Mouse (Mus musculus) heart, postnatal 0 days (tissue): Measurements from ENCODE around the gene Efcab12. TPM values are rescaled to one million over a fixed set of nuclear protein-coding genes. Genes with fewer than 3 reads are reported as not detected.

ENCODE experiments used
- ATAC-seq: fragments of 200-750 bp; cut with Nextera tagmentation; 2 replicates; pipeline ENCODE4 v1.8.0; 2017; ENCODE audit warnings: low read depth, moderate number of reproducible peaks, moderate library complexity; ENCODE audit not compliant: insufficient read depth
- DNase-seq: peaks from one replicate; pipeline ENCODE4 v3.0.0-alpha.2; 2016; ENCODE audit warnings: low spot score
- H3K27ac ChIP-seq: fragments of 300-500 bp; sonication (generic); 2 replicates; pipeline ENCODE4 v1.5.1; 2014; ENCODE audit warnings: low read depth, mild to moderate bottlenecking
- H3K27me3 ChIP-seq: fragments of 300-500 bp; sonication (generic); 2 replicates; pipeline ENCODE4 v1.6.1; 2014; ENCODE audit warnings: low read length, mixed read lengths; ENCODE audit not compliant: control insufficient read depth, insufficient read depth
- H3K36me3 ChIP-seq: fragments of 300-500 bp; sonication (generic); replicated peaks from 2 replicates; pipeline ENCODE4 v1.6.1; 2014; ENCODE audit warnings: low read length, mixed read lengths; ENCODE audit not compliant: control insufficient read depth, insufficient read depth
- H3K4me1 ChIP-seq: fragments of 300-500 bp; sonication (generic); 2 replicates; pipeline ENCODE4 v1.6.1; 2014; ENCODE audit warnings: antibody characterized with exemption; ENCODE audit not compliant: control insufficient read depth, insufficient read depth
- H3K4me2 ChIP-seq: fragments of 300-500 bp; sonication (generic); 2 replicates; pipeline ENCODE4 v1.6.1; 2014; ENCODE audit warnings: low read depth, mild to moderate bottlenecking, low read length, moderate library complexity
- H3K4me3 ChIP-seq: fragments of 300-500 bp; sonication (generic); 2 replicates; pipeline ENCODE4 v1.5.1; 2014; ENCODE audit warnings: low read depth, low read length
- H3K9ac ChIP-seq: fragments of 300-500 bp; sonication (generic); replicated peaks from 2 replicates; pipeline ENCODE4 v1.6.1; 2014; ENCODE audit warnings: low read depth, low read length, mixed read lengths
- H3K9me3 ChIP-seq: fragments of 300-500 bp; sonication (generic); replicated peaks from 2 replicates; pipeline ENCODE4 v1.6.1; 2016; ENCODE audit warnings: low read length; ENCODE audit not compliant: control insufficient read depth
- CTCF ChIP-seq: IDR thresholded peaks from 2 replicates; pipeline ENCODE4 v1.5.1; 2016; ENCODE audit warnings: antibody characterized with exemption, control low read depth, low read depth
- EP300 ChIP-seq: IDR thresholded peaks from 2 replicates; pipeline ENCODE4 v1.6.1; 2016; ENCODE audit warnings: antibody characterized with exemption, low read depth
- WGBS: fragments of 180-500 bp; shearing (Covaris S2); extraction: QIAGEN DNeasy Blood & Tissue Kit; methylation state at CpG from one replicate; pipeline ENCODE4 v1.1.7; 2014; 5-methylcytosine and 5-hydroxymethylcytosine counted together
- polyA plus RNA-seq: library from polyadenylated mRNA; unstranded; fragments of >200 nt; fragmentation: Nextera tagmentation; extraction: Ambion mirVana; gene quantifications from 2 replicates; pipeline ENCODE4 v1.2.1, GENCODE M21; 2015
- total RNA-seq: library from RNA; depleted of rRNA; stranded (reverse); fragments of >200 nt; gene quantifications from 2 replicates; pipeline ENCODE4 v1.2.3, GENCODE M21; 2014; ENCODE audit warnings: low replicate concordance

Gene Efcab12
- total and polyA plus RNA-seq, 2 experiments from 2014 or later = 0.30 TPM; not detected in 1

DNA sequence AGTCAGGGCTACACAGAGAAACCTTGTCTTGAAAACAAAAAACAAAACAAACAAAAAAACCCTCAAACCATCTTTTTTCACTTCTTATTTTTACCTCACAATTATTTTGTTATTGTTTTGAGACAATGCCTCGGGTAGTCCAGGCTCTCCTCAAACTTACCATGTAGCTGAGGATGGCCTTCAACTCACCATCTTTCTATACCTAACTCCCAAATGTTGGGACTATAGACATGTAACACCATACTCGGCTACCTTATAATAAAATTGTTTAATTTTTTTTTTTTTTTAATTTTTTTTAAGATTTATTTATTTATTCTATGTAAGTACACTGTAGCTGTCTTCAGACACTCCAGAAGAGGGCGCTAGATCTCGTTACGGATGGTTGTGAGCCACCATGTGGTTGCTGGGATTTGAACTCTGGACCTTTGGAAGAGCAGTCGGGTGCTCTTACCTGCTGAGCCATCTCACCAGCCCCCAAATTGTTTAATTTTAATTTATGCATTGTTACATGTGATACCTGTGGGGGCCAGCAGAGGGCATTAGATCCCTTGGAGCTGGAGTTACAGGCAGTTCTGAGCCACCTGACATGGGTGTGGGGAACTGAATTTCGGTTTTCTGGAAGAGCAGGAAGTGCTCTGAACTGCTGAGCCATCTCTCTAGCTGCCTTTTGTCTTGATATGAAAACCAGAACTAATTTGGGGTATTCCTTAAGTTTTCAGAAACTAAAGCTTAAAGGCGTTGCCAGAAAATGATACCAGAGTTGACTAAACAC is 8.6 kb upstream of the Efcab12 start:
- peak; percentile 68 for TF ChIP-seq CTCF
- TF ChIP-seq EP300 = no peak
- H3K4me3 ChIP-seq = no peak overlapping the region
- H3K9ac ChIP-seq = no peak overlapping the region
- no peaks in the 10 kb centered on the region for H3K9me3 ChIP-seq
- peak; percentile 41 for ATAC-seq
- H3K4me1 ChIP-seq = 0 out of 2 replicates have a peak, but pooled peaks cover 2% of the 10 kb centered on the region
- H3K27ac ChIP-seq = no peak overlapping the region
- no peaks in the 10 kb centered on the region for H3K27me3 ChIP-seq
- DNase-seq = no peak
- H3K36me3 ChIP-seq = peaks cover 33% of the 10 kb centered on the region
- 43% methylated on average over 5 of the region's 8 CpGs for WGBS
- H3K4me2 ChIP-seq = no peak overlapping the region

DNA sequence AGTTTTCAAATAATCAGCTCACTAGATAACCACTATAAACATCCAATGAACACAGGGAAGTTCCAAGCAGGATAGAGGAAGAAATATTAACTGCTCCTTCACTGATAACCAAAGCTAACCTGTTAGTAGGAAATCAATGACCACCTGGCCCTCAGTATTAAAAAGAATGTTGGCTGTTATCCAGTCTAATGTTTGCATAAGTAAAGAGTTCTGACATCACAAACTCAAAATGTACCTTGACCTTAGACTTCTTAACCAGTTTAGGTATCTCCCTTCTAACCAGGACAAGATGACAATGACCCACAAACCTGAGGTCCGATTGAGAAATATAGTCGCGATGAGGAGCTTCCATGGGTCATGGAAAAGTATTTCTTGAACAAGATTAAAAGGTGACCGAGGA is 6.8 kb upstream of the Efcab12 start:
- H3K4me2 ChIP-seq = no peak overlapping the region
- ATAC-seq = no peak
- no peaks in the 10 kb centered on the region for H3K4me1 ChIP-seq
- H3K9ac ChIP-seq = no peak overlapping the region
- no peaks in the 10 kb centered on the region for H3K9me3 ChIP-seq
- no peak for DNase-seq
- TF ChIP-seq CTCF (no peak), EP300 (no peak)
- peaks cover 37% of the 10 kb centered on the region for H3K36me3 ChIP-seq
- H3K27ac ChIP-seq = no peak overlapping the region
- no peaks in the 10 kb centered on the region for H3K27me3 ChIP-seq
- 96% methylated on average over 4 of the region's 4 CpGs for WGBS
- H3K4me3 ChIP-seq = no peak overlapping the region

DNA sequence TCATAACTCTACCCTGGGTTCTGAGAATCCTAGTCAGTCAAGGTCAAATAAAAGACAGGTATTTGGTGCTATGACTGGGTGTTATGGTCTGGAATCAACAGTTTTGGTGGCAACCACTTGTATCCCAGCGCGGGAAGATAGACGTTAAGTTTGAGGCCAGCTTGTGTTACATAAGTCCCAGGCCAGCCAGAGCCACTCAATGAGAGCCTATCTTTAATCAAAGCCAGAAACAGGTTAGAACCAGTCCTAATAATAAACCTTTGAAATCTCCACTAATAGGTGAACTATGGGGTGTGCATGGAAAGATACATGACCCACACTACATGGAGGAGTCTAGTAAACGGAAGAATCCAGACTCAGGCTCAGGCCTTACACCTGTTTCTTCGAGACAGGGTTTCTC is 533 bp upstream of the Efcab12 start:
- ATAC-seq (no peak), DNase-seq (no peak)
- TF ChIP-seq EP300 (no peak), CTCF (no peak)
- Histone ChIP-seq H3K27ac (no peak overlapping the region), H3K4me3 (peak overlapping the region; percentile 51), H3K4me1 (peaks cover 5% of the 10 kb centered on the region; the same call in 1 of the 2 replicates), H3K36me3 (peaks cover 20% of the 10 kb centered on the region), H3K9ac (no peak overlapping the region), H3K9me3 (no peaks in the 10 kb centered on the region), H3K27me3 (no peaks in the 10 kb centered on the region), H3K4me2 (peak overlapping the region; percentile 80)
- 69% methylated on average over 5 of the region's 5 CpGs for WGBS

DNA sequence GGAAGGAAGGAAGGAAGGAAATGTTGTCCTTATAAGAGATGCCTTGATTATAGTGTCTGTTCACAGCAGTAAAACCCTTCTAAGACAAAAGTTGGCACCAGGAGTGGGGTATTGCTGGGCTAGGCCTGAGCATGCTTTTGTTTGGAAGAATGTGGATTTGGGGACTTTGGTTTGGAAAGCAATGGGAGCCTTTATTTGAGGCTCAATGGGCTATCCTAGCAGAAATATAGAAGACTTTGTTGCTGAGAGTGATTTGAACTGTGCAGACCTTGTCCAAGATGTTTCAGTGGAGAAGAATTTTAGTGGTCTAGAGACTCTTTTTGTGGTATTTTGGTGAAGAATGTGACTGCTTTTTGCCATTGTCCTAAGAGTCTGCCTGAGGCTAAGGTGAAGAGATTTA is 4.4 kb downstream of the Efcab12 start:
- Histone ChIP-seq H3K4me3 (no peak overlapping the region), H3K4me2 (no peak overlapping the region), H3K9ac (no peak overlapping the region), H3K27ac (no peak overlapping the region), H3K4me1 (peaks cover 5% of the 10 kb centered on the region; the same call in 1 of the 2 replicates), H3K27me3 (no peaks in the 10 kb centered on the region), H3K9me3 (no peaks in the 10 kb centered on the region), H3K36me3 (no peaks in the 10 kb centered on the region)
- TF ChIP-seq CTCF (no peak), EP300 (no peak)
- ATAC-seq (no peak), DNase-seq (no peak)

DNA sequence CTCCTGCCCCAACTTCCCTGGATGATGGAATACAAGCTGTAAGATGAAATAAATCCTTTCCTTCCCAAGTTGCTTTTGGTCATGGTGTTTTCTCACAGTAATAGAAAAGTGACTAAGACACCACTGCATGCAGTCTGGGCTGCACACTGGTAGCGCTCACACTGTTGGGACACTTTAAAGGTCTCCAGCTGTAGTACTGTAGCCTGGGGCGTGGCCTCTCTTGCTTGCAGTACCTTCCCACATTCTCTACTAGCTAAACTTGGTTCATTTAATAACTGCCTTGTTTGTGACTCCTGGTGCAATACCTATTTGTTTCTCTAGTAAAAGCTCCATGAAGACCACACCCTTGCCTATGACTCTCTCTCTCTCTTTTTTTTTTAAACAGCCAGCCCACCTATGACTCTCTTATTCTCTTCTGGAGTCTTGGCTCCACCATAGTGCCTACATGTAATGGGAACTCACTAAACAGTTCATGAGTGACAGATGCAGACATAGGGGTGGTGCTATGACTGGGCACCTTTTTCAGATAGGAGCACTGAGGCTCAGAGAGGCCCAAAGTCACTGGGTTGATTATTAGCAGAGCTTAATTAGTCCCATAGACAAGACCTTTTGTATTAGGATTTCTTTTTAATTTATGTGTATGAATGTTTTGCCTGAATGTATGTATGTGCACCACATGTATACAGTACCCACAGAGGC is 5.9 kb downstream of the Efcab12 start:
- no peak for ATAC-seq

More for the DNA sequence above, 5.9 kb downstream of the Efcab12 start:
- no peaks in the 10 kb centered on the region for H3K9me3 ChIP-seq
- H3K4me2 ChIP-seq = no peak overlapping the region
- no peaks in the 10 kb centered on the region for H3K27me3 ChIP-seq
- H3K4me1 ChIP-seq = no peaks in the 10 kb centered on the region
- no peaks in the 10 kb centered on the region for H3K36me3 ChIP-seq
- no peak overlapping the region for H3K27ac ChIP-seq
- H3K4me3 ChIP-seq = no peak overlapping the region
- no peak for DNase-seq
- H3K9ac ChIP-seq = no peak overlapping the region
- 86% methylated on average over 2 of the region's 2 CpGs for WGBS
- no peak for TF ChIP-seq CTCF
- TF ChIP-seq EP300 = no peak
